Mouse (Mus musculus): ENCODE measurements at regions not wholly inside any gene's neighbourhood (a gene's known extent, or its start where the extent isn't known, plus 50 kb on each side); places are given as distances from the start of the nearest gene placed in this dataset.

DNA sequence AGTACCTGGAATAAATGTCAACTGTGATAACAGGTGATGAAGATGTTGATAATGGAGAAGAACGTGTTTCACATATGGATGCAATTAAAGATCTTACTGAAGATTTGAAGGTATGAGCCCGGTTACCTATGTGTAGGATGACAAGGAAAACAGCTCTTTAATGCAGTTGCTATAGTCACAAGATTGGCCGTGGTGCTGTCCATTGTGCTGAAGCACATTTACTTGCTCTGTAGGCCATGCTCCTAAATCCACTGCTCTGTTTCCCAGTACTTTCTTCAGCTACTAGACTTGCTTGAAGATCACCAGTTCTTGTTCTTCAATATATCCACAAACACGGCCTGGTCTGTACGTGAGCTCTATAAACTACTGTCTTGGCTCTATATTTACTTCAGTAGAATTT, 147.7 kb upstream of the Sox14 start:
- TF ChIP-seq CTCF (conservative IDR thresholded peaks at IDR 0.05; ENCODE audit: low read length) (no peak), POU5F1 (IDR thresholded peaks at IDR 0.05; ENCODE audit: borderline replicate concordance, low read length) (no peak), NANOG (IDR thresholded peaks at IDR 0.05; ENCODE audit: borderline replicate concordance, low read length) (no peak)
- no peaks in the 10 kb centered on the region for H3K27me3 ChIP-seq (ENCODE audit: insufficient read depth, low read length)
- no peaks in the 10 kb centered on the region for H3K9me3 ChIP-seq (ENCODE audit: low read length)
- no peaks in the 10 kb centered on the region for H3K36me3 ChIP-seq (ENCODE audit: insufficient read depth, low read length)
- no peak overlapping the region for H3K4me3 ChIP-seq (replicated peaks; ENCODE audit: low read length)
- no peaks in the 10 kb centered on the region for H3K4me1 ChIP-seq (replicated peaks; ENCODE audit: low read depth, low read length)

DNA sequence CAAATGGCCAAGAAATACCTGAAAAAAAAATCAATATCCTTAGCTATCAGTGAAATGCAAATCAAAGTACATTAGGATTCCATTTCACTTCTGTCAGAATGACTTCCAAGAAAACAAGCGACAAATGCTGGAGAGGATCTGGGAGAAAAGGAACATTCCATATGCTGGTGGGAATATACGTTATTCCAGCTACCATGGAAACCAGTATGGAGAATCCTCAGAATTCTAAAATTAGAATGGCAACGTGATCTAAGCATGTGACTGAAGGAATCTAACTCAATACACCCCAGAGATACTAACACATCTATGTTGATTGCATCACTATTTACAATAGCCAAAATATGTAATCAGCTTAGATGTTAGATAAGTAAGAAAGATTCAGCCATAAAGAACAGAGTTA, 146.1 kb upstream of the Sox14 start:
- Histone ChIP-seq H3K36me3 (ENCODE audit: insufficient read depth, low read length) (no peaks in the 10 kb centered on the region), H3K27me3 (ENCODE audit: insufficient read depth, low read length) (no peaks in the 10 kb centered on the region), H3K9me3 (ENCODE audit: low read length) (no peaks in the 10 kb centered on the region), H3K4me1 (replicated peaks; ENCODE audit: low read depth, low read length) (no peaks in the 10 kb centered on the region), H3K4me3 (replicated peaks; ENCODE audit: low read length) (no peak overlapping the region)
- TF ChIP-seq NANOG (IDR thresholded peaks at IDR 0.05; ENCODE audit: borderline replicate concordance, low read length): no peak
- no peak for TF ChIP-seq CTCF (conservative IDR thresholded peaks at IDR 0.05; ENCODE audit: low read length)
- no peak for TF ChIP-seq POU5F1 (IDR thresholded peaks at IDR 0.05; ENCODE audit: borderline replicate concordance, low read length)

- Histone ChIP-seq H3K4me3 (replicated peaks; ENCODE audit: low read length) (no peak overlapping the region), H3K27me3 (ENCODE audit: insufficient read depth, low read length) (peaks cover 17% of the 10 kb centered on the region), H3K36me3 (ENCODE audit: insufficient read depth, low read length) (no peaks in the 10 kb centered on the region), H3K9me3 (ENCODE audit: low read length) (no peaks in the 10 kb centered on the region), H3K4me1 (replicated peaks; ENCODE audit: low read depth, low read length) (peaks cover 12% of the 10 kb centered on the region)
- no peak for TF ChIP-seq POU5F1 (IDR thresholded peaks at IDR 0.05; ENCODE audit: borderline replicate concordance, low read length)
- TF ChIP-seq NANOG (IDR thresholded peaks at IDR 0.05; ENCODE audit: borderline replicate concordance, low read length): no peak
- no peak for TF ChIP-seq CTCF (conservative IDR thresholded peaks at IDR 0.05; ENCODE audit: low read length)
These were observed 119.2 kb upstream of the Sox14 start for GRCm38 (mm10) chr9:99995204-99995603.

- TF ChIP-seq POU5F1 (IDR thresholded peaks at IDR 0.05; ENCODE audit: borderline replicate concordance, low read length): no peak
- TF ChIP-seq CTCF (conservative IDR thresholded peaks at IDR 0.05; ENCODE audit: low read length): no peak
- TF ChIP-seq NANOG (IDR thresholded peaks at IDR 0.05; ENCODE audit: borderline replicate concordance, low read length): no peak
- H3K9me3 ChIP-seq (ENCODE audit: low read length): no peaks in the 10 kb centered on the region
- H3K4me1 ChIP-seq (replicated peaks; ENCODE audit: low read depth, low read length): peaks cover 12% of the 10 kb centered on the region
- no peak overlapping the region for H3K4me3 ChIP-seq (replicated peaks; ENCODE audit: low read length)
- H3K27me3 ChIP-seq (ENCODE audit: insufficient read depth, low read length): peaks cover 17% of the 10 kb centered on the region
- no peaks in the 10 kb centered on the region for H3K36me3 ChIP-seq (ENCODE audit: insufficient read depth, low read length)
These were observed 118.5 kb upstream of the Sox14 start for GRCm38 (mm10) chr9:99994285-99995144.

GRCm38 (mm10) chr9:99987376-99987775, 111.4 kb upstream of the Sox14 start:
- Histone ChIP-seq H3K9me3 (ENCODE audit: low read length) (no peaks in the 10 kb centered on the region), H3K4me1 (replicated peaks; ENCODE audit: low read depth, low read length) (no peaks in the 10 kb centered on the region), H3K4me3 (replicated peaks; ENCODE audit: low read length) (no peak overlapping the region), H3K27me3 (ENCODE audit: insufficient read depth, low read length) (peaks cover 20% of the 10 kb centered on the region; the same call in 1 of the 2 replicates), H3K36me3 (ENCODE audit: insufficient read depth, low read length) (no peaks in the 10 kb centered on the region)
- TF ChIP-seq NANOG (IDR thresholded peaks at IDR 0.05; ENCODE audit: borderline replicate concordance, low read length) (no peak), POU5F1 (IDR thresholded peaks at IDR 0.05; ENCODE audit: borderline replicate concordance, low read length) (no peak), CTCF (conservative IDR thresholded peaks at IDR 0.05; ENCODE audit: low read length) (no peak)

GRCm38 (mm10) chr9:99980734-99981133, 104.8 kb upstream of the Sox14 start:
- H3K27me3 ChIP-seq (ENCODE audit: insufficient read depth, low read length): peaks cover 3% of the 10 kb centered on the region; the same call in 1 of the 2 replicates
- no peaks in the 10 kb centered on the region for H3K36me3 ChIP-seq (ENCODE audit: insufficient read depth, low read length)
- no peaks in the 10 kb centered on the region for H3K9me3 ChIP-seq (ENCODE audit: low read length)
- H3K4me1 ChIP-seq (replicated peaks; ENCODE audit: low read depth, low read length): no peaks in the 10 kb centered on the region
- H3K4me3 ChIP-seq (replicated peaks; ENCODE audit: low read length): no peak overlapping the region
- no peak for TF ChIP-seq POU5F1 (IDR thresholded peaks at IDR 0.05; ENCODE audit: borderline replicate concordance, low read length)
- TF ChIP-seq CTCF (conservative IDR thresholded peaks at IDR 0.05; ENCODE audit: low read length): no peak
- no peak for TF ChIP-seq NANOG (IDR thresholded peaks at IDR 0.05; ENCODE audit: borderline replicate concordance, low read length)

DNA sequence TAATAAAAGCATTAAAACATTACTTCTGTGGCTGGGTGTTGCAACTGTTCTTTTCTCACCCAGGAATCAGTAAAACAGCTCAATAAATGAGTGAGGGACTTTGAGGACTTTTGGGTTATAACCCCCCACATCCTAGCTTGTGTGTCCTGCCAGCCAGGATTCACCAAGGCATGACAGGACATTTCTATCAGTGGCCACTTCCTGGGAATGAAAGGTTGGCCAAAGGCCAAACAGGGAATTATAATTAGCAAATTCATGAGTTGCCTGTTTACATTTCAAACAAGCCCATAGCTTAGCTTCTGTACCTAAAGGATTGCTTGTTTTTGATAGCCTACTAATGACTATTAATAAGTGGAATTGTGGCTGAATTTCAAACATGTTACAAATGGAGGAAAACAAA, 85.6 kb upstream of the Sox14 start:
- Histone ChIP-seq H3K27me3 (ENCODE audit: insufficient read depth, low read length) (no peaks in the 10 kb centered on the region), H3K4me1 (replicated peaks; ENCODE audit: low read depth, low read length) (no peaks in the 10 kb centered on the region), H3K36me3 (ENCODE audit: insufficient read depth, low read length) (no peaks in the 10 kb centered on the region), H3K4me3 (replicated peaks; ENCODE audit: low read length) (no peak overlapping the region), H3K9me3 (ENCODE audit: low read length) (no peaks in the 10 kb centered on the region)
- no peak for TF ChIP-seq CTCF (conservative IDR thresholded peaks at IDR 0.05; ENCODE audit: low read length)
- no peak for TF ChIP-seq POU5F1 (IDR thresholded peaks at IDR 0.05; ENCODE audit: borderline replicate concordance, low read length)
- no peak for TF ChIP-seq NANOG (IDR thresholded peaks at IDR 0.05; ENCODE audit: borderline replicate concordance, low read length)

DNA sequence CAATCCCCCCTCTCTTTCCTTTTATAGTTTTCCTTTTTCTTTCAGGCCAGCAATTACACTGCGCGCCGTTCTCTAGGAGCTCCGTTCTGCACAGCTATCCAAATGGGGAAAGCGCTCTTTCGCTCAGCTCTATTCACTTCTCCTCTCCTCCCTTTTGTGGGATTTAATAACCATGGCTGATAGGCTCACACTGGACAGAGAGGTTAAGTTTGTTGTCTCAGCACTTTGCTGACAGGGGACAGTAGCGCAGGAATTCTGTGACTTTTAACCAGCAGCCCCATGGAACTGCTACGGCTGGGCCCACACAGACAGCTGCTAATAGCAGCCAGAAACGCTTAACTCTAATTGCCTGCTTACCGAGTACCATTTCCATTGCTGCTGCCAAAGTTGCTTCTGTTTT, 78.8 kb upstream of the Sox14 start:
- Histone ChIP-seq H3K4me3 (replicated peaks; ENCODE audit: low read length) (no peak overlapping the region), H3K9me3 (ENCODE audit: low read length) (no peaks in the 10 kb centered on the region), H3K4me1 (replicated peaks; ENCODE audit: low read depth, low read length) (no peaks in the 10 kb centered on the region), H3K27me3 (ENCODE audit: insufficient read depth, low read length) (no peaks in the 10 kb centered on the region), H3K36me3 (ENCODE audit: insufficient read depth, low read length) (no peaks in the 10 kb centered on the region)
- TF ChIP-seq POU5F1 (IDR thresholded peaks at IDR 0.05; ENCODE audit: borderline replicate concordance, low read length) (no peak), CTCF (conservative IDR thresholded peaks at IDR 0.05; ENCODE audit: low read length) (no peak), NANOG (IDR thresholded peaks at IDR 0.05; ENCODE audit: borderline replicate concordance, low read length) (no peak)

All from E14TG2a.4 (cell line).